Mouse (Mus musculus) midbrain, embryonic 13.5 days (tissue): ENCODE measurements around the gene Lrriq3. TPM values are rescaled to one million over a fixed set of nuclear protein-coding genes. Genes with fewer than 3 reads are reported as not detected.

Source experiments
- ATAC-seq: fragments of 200-750 bp; cut with Nextera tagmentation; 2 replicates; pipeline ENCODE4 v1.8.0; 2017; ENCODE audit warnings: mild to moderate bottlenecking, moderate TSS enrichment, moderate library complexity
- H3K27ac ChIP-seq: fragments of 300-500 bp; sonication (generic); 2 replicates; pipeline ENCODE4 v1.5.1; 2015; ENCODE audit warnings: inconsistent platforms, mild to moderate bottlenecking, moderate library complexity
- H3K27me3 ChIP-seq: fragments of 300-500 bp; sonication (generic); 2 replicates; pipeline ENCODE4 v1.6.1; 2015; ENCODE audit warnings: mild to moderate bottlenecking, inconsistent platforms
- H3K36me3 ChIP-seq: fragments of 300-500 bp; sonication (generic); 2 replicates; pipeline ENCODE4 v1.6.1; 2015; ENCODE audit warnings: mild to moderate bottlenecking, inconsistent platforms
- H3K4me1 ChIP-seq: fragments of 300-500 bp; sonication (generic); replicated peaks from 2 replicates; pipeline ENCODE4 v1.6.1; 2015; ENCODE audit warnings: inconsistent platforms
- H3K4me2 ChIP-seq: fragments of 300-500 bp; sonication (generic); replicated peaks from 2 replicates; pipeline ENCODE4 v1.6.1; 2015; ENCODE audit warnings: moderate library complexity, mild to moderate bottlenecking, inconsistent platforms
- H3K4me3 ChIP-seq: fragments of 300-500 bp; sonication (generic); replicated peaks from 2 replicates; pipeline ENCODE4 v1.5.1; 2015; ENCODE audit warnings: mild to moderate bottlenecking, inconsistent platforms
- H3K9ac ChIP-seq: fragments of 300-500 bp; sonication (generic); replicated peaks from 2 replicates; pipeline ENCODE4 v1.6.1; 2015; ENCODE audit warnings: mild to moderate bottlenecking, inconsistent platforms
- H3K9me3 ChIP-seq: fragments of 300-500 bp; sonication (generic); 2 replicates; pipeline ENCODE4 v1.6.1; 2016; ENCODE audit warnings: mild to moderate bottlenecking, inconsistent platforms
- WGBS: fragments of 180-500 bp; shearing (Covaris S2); methylation state at CpG from one replicate; pipeline ENCODE4 v1.1.7; 2015; 5-methylcytosine and 5-hydroxymethylcytosine counted together
- polyA plus RNA-seq: library from polyadenylated mRNA; unstranded; fragments of >200 nt; fragmentation: Nextera tagmentation; extraction: Ambion mirVana; gene quantifications from 2 replicates; pipeline ENCODE4 v1.2.1, GENCODE M21; 2015

Lrriq3 gene
- polyA plus RNA-seq, 1 experiment from 2014 or later = 1.1 TPM

- Histone ChIP-seq H3K9me3 (no peaks in the 10 kb centered on the region), H3K4me3 (no peak overlapping the region), H3K36me3 (no peaks in the 10 kb centered on the region), H3K4me2 (no peak overlapping the region), H3K4me1 (no peaks in the 10 kb centered on the region), H3K27me3 (no peaks in the 10 kb centered on the region), H3K9ac (no peak overlapping the region), H3K27ac (no peak overlapping the region)
- no peak for ATAC-seq
- WGBS = 88% methylated on average over 5 of the region's 5 CpGs
Observed at GRCm38 (mm10) chr3:155137737-155138136, 44.5 kb downstream of the Lrriq3 start.

- Histone ChIP-seq H3K4me2 (no peak overlapping the region), H3K27me3 (no peaks in the 10 kb centered on the region), H3K4me3 (no peak overlapping the region), H3K27ac (no peak overlapping the region), H3K9ac (no peak overlapping the region), H3K4me1 (no peaks in the 10 kb centered on the region), H3K9me3 (no peaks in the 10 kb centered on the region), H3K36me3 (no peaks in the 10 kb centered on the region)
- WGBS = 92% methylated on average over 11 of the region's 11 CpGs
- no peak for ATAC-seq
Observed at GRCm38 (mm10) chr3:155141047-155141446, 47.8 kb downstream of the Lrriq3 start.

DNA sequence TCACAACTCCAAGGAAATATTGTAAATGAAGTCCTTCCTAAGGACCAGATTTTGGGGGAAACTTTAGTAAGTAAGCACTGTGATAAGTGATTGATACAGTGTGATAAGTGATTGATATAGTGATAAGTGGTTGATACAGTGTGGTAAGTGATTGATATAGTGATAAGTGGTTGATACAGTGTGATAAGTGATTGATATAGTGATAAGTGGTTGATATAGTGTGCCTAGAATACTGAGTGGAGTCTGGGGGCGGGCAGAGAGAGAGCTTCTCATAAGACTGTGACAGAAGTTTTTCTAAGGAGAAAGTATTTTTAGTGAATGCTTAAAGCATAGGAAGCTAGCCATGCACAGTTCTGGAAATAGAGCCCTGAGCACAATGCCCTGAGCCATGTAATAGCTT is 51.1 kb downstream of the Lrriq3 start:
- no peaks in the 10 kb centered on the region for H3K4me1 ChIP-seq
- no peak overlapping the region for H3K9ac ChIP-seq
- WGBS = 100% methylated on average over 1 of the region's 1 CpGs
- ATAC-seq = no peak
- H3K4me2 ChIP-seq = no peak overlapping the region
- H3K4me3 ChIP-seq = no peak overlapping the region
- no peaks in the 10 kb centered on the region for H3K36me3 ChIP-seq
- no peaks in the 10 kb centered on the region for H3K27me3 ChIP-seq
- no peaks in the 10 kb centered on the region for H3K9me3 ChIP-seq
- no peak overlapping the region for H3K27ac ChIP-seq

- Histone ChIP-seq H3K9ac (no peak overlapping the region), H3K4me1 (no peaks in the 10 kb centered on the region), H3K4me2 (no peak overlapping the region), H3K27me3 (no peaks in the 10 kb centered on the region), H3K36me3 (no peaks in the 10 kb centered on the region), H3K9me3 (no peaks in the 10 kb centered on the region), H3K27ac (no peak overlapping the region), H3K4me3 (no peak overlapping the region)
- ATAC-seq = no peak
Observed at GRCm38 (mm10) chr3:155161842-155162241, 68.6 kb downstream of the Lrriq3 start.

GRCm38 (mm10) chr3:155180303-155180902 is 87.2 kb downstream of the Lrriq3 start:
- ATAC-seq = no peak

DNA sequence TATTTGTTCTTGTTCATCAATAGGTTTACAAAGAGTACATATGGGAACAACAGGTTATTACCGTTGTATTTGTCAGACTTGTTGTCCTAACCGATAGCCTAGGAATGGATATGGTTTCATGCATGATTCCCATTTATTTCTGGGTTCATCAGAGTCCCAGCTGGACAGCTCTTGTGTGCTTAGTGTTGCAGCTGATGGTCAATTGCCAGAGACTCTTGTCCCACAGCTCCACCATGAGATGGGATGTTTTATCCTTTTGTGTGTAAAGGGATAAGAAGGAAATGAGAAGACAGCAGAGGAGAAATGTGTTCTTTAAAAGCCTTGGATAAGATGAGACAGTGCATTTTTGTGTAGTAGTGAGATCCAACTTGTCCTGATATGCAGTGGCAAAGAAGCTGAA is 93.2 kb downstream of the Lrriq3 start:
- Histone ChIP-seq H3K27ac (no peak overlapping the region), H3K4me3 (no peak overlapping the region), H3K9me3 (no peaks in the 10 kb centered on the region), H3K27me3 (no peaks in the 10 kb centered on the region), H3K36me3 (no peaks in the 10 kb centered on the region), H3K9ac (no peak overlapping the region), H3K4me2 (no peak overlapping the region), H3K4me1 (no peaks in the 10 kb centered on the region)
- no peak for ATAC-seq
- WGBS = 83% methylated on average over 2 of the region's 2 CpGs

More at GRCm38 (mm10) chr3:155180303-155180902, 87.2 kb downstream of the Lrriq3 start:
- Histone ChIP-seq H3K4me1 (no peaks in the 10 kb centered on the region), H3K9me3 (no peaks in the 10 kb centered on the region), H3K27me3 (no peaks in the 10 kb centered on the region), H3K4me2 (no peak overlapping the region), H3K27ac (no peak overlapping the region), H3K36me3 (no peaks in the 10 kb centered on the region), H3K4me3 (no peak overlapping the region), H3K9ac (no peak overlapping the region)
- WGBS = 76% methylated on average over 3 of the region's 3 CpGs

DNA sequence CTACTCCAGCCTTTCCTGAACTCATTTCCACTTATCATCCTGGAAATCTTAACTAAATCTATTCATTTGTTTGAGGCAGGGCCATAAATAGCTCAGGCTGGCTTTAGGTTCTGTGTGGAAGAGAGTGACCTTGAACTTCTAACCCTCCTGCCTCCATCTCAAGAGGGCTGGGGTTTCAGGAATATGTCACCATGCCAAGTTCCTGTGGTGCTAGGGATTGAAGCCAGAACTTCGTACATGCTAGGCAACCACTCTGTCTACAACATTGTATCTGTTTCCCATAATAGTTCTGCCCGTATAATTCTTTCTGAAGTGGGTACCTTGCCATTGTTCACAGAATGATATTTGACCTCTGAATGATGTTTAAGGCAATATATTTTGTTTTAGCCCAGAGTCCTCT is 95.6 kb downstream of the Lrriq3 start:
- Histone ChIP-seq H3K27ac (no peak overlapping the region), H3K9me3 (no peaks in the 10 kb centered on the region), H3K27me3 (no peaks in the 10 kb centered on the region), H3K36me3 (no peaks in the 10 kb centered on the region), H3K9ac (no peak overlapping the region), H3K4me1 (no peaks in the 10 kb centered on the region), H3K4me2 (no peak overlapping the region), H3K4me3 (no peak overlapping the region)
- WGBS = 82% methylated on average over 2 of the region's 2 CpGs
- ATAC-seq = no peak

- H3K9ac ChIP-seq = no peak overlapping the region
- 11% methylated on average over 1 of the region's 1 CpGs for WGBS
- H3K27me3 ChIP-seq = no peaks in the 10 kb centered on the region
- no peaks in the 10 kb centered on the region for H3K4me1 ChIP-seq
- H3K9me3 ChIP-seq = no peaks in the 10 kb centered on the region
- H3K36me3 ChIP-seq = no peaks in the 10 kb centered on the region
- H3K27ac ChIP-seq = no peak overlapping the region
- H3K4me3 ChIP-seq = no peak overlapping the region
- H3K4me2 ChIP-seq = no peak overlapping the region
- peak; percentile 78 for ATAC-seq
Observed at GRCm38 (mm10) chr3:155234919-155235318, 141.7 kb downstream of the Lrriq3 start.

- Histone ChIP-seq H3K27me3 (no peaks in the 10 kb centered on the region), H3K9me3 (no peaks in the 10 kb centered on the region), H3K27ac (no peak overlapping the region), H3K4me1 (no peaks in the 10 kb centered on the region), H3K4me2 (no peak overlapping the region), H3K36me3 (no peaks in the 10 kb centered on the region), H3K4me3 (no peak overlapping the region), H3K9ac (no peak overlapping the region)
- no peak for ATAC-seq
Observed at GRCm38 (mm10) chr3:155235502-155235901, 142.3 kb downstream of the Lrriq3 start.

Other genes starting within 250 kb of the Lrriq3 start
- gene Tnni3k, start 38.0 kb upstream of the Lrriq3 start, polyA plus RNA-seq = 0.08 TPM in 1 of 2 replicates, not detected in the other
- gene Fpgt, start within 50 bp of the Lrriq3 start, polyA plus RNA-seq = 20.0 and 22.2 TPM in 2 replicates